Mouse (Mus musculus) Patski (cell line): Measurements from ENCODE around the gene Stx16. TPM values are rescaled to one million over a fixed set of nuclear protein-coding genes. Genes with fewer than 3 reads are reported as not detected.

Experiments used
- ATAC-seq: fragments of 100-300 bp; one replicate; pipeline ENCODE4 v1.8.0; 2021
- CTCF ChIA-PET: fragments of 350-600 bp; sonication (Branson Sonifier 250); formaldehyde crosslinking; loops from one replicate; lab custom pipeline; 2022; ENCODE audit warnings: inconsistent platforms; lab: Charles Lee
- POLR2A ChIA-PET: fragments of 350-600 bp; sonication (Branson Sonifier 250); formaldehyde crosslinking; loops from one replicate; lab custom pipeline; 2022; ENCODE audit warnings: antibody characterized with exemption, inconsistent platforms; lab: Charles Lee
- DNase-seq: peaks from one replicate; pipeline ENCODE4 v3.0.0-alpha.2; 2011; ENCODE audit warnings: low read depth, low spot score
- H3K27me3 ChIP-seq: fragments of 371-371 bp; one replicate; pipeline ENCODE4 v1.5.1; 2021
- CTCF ChIP-seq: fragments of 100-300 bp; IDR thresholded peaks from one replicate; pipeline ENCODE4 v1.5.1; 2021
- in situ Hi-C: fragments of 300-500 bp; cut with MboI; formaldehyde crosslinking; loops from 3 replicates; pipeline ENCODE4 v1.11.1; 2018; ENCODE audit warnings: low pct_unique_long_range_greater_than_20kb, mixed read lengths
- polyA plus RNA-seq: library from polyadenylated mRNA; unstranded; gene quantifications from one replicate; pipeline ENCODE4 v1.2.3, GENCODE M21; 2021

The Stx16 gene
- polyA plus RNA-seq, 1 experiment from 2014 or later = 42.4 TPM

DNA sequence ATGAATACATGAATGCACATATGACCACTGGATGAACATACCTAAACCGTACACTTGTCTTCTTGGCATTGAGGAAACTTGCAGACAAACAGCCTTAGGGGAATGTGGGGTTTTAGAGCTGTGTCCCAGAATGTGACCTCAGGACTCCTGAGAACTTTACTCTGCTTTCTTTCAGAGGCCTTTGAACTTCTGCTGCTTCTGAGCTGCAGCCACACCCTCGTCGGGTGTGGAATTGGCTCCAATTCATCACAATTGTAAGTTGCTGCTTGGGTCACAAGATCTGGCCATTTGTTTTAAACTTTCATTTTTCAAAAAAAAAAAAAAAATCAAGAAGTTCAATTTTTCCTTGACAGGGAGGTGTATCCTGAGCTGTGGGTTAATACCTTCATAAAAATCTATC is 31.3 kb downstream of the Stx16 start:
- ATAC-seq = no peak
- no peak for DNase-seq
- POLR2A ChIA-PET = interaction anchor here (0.6 kb wide), 1 partner anchor 10 kb away, joined by 5 read pairs; no protein-coding TSS in a partner anchor
- no peaks in the 10 kb centered on the region for H3K27me3 ChIP-seq
- CTCF ChIA-PET = interaction anchor here (0.9 kb wide), 1 partner anchor 24 kb away, joined by 3 read pairs; no protein-coding TSS in a partner anchor
- TF ChIP-seq CTCF = no peak
- in situ Hi-C loops = no loop called here

DNA sequence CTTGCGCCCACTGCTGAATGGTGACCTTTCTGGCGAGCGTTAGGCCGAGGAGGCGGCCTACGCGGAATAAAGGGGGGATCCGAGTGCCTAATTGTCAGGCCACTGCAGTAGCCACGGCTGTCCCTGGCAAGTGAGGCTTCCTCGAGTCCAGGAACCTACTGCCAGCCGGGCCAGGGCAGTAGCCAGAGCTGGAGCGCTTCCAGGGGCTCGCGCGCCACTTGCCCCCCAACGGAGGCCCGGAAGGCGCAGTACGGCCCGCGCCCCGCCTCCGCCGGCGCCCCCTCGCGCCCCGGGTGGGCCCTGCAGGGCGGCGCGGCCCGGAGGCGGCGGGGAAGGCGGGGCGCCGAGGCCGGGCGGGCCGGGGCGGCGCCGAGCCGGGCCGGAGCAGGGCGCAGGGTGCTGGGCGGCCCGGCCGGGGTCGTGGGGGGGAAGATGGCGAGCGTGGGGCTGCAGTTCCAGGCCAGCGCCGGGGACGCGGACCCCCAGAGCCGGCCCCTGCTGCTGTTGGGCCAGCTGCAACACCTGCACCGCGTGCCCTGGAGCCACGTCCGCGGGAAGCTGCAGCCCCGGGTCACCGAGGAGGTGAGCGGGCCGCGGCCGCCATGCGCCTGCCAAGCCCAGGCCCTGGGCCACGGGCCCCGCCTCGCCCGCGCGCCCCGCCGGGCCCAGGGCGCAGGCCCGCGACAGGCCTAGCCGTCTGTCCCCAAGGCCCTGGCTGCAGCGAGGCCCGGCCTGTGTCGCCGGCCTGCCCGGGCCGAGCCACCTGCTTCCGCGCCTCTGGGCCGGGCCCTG is 34.1 kb downstream of the Stx16 start, which contains the start of gene Npepl1:
Gene Npepl1 (plus strand): TSS at position 359 of the 792 bp plus-strand sequence.
- ChIA-PET POLR2A (no interaction called here), CTCF (no interaction called here)
- DNase-seq (no peak), ATAC-seq (no peak)
- in situ Hi-C loops = no loop called here
- H3K27me3 ChIP-seq = no peaks in the 10 kb centered on the region
- TF ChIP-seq CTCF = no peak

DNA sequence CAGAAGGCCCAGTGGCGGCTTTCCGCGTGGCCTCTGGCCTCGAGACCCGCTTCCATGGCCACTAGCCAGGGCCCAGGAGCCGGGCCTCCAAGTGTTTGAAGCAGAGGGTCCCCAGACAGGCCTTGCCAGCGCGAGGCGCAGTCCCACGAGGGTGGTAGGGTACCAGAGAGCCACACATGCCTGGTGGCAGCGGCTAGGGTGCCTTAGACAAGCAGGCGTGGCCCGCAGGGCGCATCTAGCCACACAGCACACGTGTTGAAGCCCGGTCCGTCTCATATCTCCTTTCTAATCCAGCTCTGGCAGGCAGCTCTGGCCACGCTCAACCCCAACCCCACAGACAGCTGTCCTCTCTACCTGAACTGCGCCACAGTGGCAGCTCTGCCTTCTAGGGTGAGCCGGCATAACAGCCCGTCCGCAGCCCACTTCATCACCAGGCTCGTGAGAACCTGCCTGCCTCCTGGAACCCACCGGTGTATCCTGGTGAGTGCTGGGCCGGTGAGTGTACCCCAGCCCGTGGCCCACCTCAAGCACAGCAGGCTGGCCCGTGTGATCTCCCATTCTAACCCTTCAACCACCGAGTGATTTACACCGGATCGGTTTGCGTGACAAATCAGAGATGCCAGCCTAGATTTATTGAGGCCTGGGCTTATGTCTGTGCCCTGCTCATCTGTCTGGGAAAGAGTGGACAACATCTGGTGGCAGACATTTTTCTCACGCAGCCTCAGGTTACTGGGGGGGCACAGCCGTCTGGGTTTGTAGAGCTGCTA is 34.9 kb downstream of the Stx16 start:
- ChIA-PET CTCF (no interaction called here), POLR2A (no interaction called here)
- DNase-seq = no peak
- no peaks in the 10 kb centered on the region for H3K27me3 ChIP-seq
- in situ Hi-C loops = no loop called here
- no peak for TF ChIP-seq CTCF
- ATAC-seq = no peak

DNA sequence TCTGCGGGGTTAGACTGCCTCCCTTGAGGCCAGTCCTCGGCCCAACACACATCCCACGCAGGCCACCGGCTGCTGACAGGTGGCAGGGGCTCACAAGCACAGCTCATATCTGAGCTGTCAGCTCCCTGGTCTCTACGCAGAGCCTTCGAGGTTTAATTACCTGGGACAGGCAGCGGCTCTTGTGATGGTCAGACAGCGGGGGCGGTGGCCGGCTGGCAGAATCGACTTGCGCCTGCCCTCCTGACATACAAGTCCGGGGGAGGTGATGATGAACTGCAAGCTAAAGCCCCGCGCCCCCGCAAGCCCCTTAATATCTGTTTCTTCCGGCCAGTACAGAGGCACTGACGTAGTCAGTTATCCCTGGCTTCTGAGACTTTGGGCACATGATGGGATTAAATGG is 36.8 kb downstream of the Stx16 start:
- POLR2A ChIA-PET = no interaction called here
- TF ChIP-seq CTCF = no peak
- H3K27me3 ChIP-seq = no peaks in the 10 kb centered on the region
- in situ Hi-C loops = no loop called here
- DNase-seq (no peak), ATAC-seq (no peak)
- CTCF ChIA-PET = interaction anchor here (2.0 kb wide), 1 partner anchor 11 kb away, joined by 7 read pairs; no protein-coding TSS in a partner anchor

DNA sequence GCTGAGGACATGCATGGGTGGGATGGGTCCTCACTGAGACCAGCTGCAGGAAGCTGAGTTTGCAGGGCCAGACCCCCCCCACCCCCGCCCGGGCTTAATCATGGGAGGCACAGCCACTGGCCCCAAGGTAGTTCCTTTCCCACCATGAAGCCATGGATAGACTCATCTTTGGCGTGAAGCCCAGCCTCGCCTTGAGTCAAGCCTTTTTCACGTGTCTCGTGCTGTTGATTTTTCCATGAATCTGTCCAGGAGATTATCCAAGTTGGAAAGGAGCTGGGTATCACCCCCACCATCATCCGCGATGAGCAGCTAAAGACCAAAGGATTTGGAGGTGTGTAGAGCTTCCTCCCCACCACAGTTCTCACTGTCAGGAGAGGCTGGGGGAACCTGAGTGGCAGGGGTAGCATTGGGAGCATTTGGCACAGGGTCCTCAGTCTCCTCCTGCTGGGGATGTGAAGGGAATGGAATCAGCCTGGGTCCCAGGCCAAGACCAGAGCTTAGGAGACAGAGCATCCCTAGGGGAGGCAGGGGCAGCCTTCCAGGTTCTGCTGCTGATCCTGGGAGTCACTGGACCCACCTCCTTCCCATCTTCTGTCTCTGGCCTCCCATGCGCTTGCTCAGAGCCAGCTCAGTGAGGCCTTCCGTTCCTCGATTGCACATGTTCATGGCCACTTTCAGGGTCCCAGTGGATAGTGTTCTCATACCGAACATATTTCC is 38.2 kb downstream of the Stx16 start:
- CTCF ChIA-PET = interaction anchor here (2.0 kb wide), 1 partner anchor 12 kb away, joined by 7 read pairs; no protein-coding TSS in a partner anchor
- ATAC-seq = no peak
- no peaks in the 10 kb centered on the region for H3K27me3 ChIP-seq
- no peak for TF ChIP-seq CTCF
- POLR2A ChIA-PET = no interaction called here
- in situ Hi-C loops = no loop called here
- DNase-seq = peak; percentile 37

DNA sequence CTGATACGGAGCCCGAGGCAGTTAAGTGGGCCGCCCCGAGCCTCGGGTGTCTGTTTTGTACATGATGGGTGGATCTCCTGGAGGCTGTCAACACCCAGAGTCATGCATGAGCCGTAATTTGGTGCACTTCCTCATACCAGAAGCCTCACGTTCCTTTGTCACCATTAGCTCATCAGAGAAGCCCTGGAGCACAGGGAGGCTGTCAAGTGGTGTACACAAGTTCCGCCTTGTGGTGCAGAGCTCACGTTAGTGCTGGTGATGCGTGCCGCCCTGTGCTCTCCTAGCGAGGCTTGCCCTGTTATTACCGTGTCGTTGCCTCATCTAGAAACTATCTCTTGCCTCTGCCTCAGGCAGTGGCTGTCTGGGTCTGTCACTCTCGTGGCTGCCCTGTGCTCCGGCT is 40.8 kb downstream of the Stx16 start:
- ATAC-seq (peak; percentile 99), DNase-seq (peak; percentile 94)
- in situ Hi-C loops = no loop called here
- H3K27me3 ChIP-seq = no peaks in the 10 kb centered on the region
- ChIA-PET CTCF (no interaction called here), POLR2A (interaction anchor here (0.5 to 0.8 kb wide), 2 partner anchors 42 to 346 kb away, joined by 3 to 4 read pairs; no protein-coding TSS in a partner anchor)
- no peak for TF ChIP-seq CTCF

DNA sequence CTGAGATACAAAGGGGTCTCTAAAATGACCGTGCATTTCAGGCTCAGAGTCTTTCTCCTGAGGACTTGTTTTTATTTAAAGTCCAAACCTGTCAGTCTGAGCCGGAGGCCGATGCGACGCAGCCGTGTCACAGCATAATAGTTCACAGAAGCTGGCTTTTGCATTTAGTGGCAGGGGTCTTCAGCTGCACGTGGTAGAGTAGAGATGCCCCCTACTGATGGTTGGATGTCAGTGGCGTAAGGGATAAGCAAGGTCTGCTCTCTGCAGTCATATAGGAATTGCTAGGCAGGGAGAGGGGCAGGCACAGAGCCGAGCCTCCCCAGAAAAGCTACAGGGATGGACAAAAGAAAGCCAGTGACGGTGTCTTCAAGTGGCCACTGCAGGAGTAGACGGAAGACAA is 42.0 kb downstream of the Stx16 start:
- in situ Hi-C loops = no loop called here
- ATAC-seq = no peak
- DNase-seq = no peak
- no peaks in the 10 kb centered on the region for H3K27me3 ChIP-seq
- POLR2A ChIA-PET = interaction anchor here (0.5 kb wide), 1 partner anchor 103 kb away, joined by 3 read pairs; no protein-coding TSS in a partner anchor
- CTCF ChIA-PET = no interaction called here
- no peak for TF ChIP-seq CTCF

DNA sequence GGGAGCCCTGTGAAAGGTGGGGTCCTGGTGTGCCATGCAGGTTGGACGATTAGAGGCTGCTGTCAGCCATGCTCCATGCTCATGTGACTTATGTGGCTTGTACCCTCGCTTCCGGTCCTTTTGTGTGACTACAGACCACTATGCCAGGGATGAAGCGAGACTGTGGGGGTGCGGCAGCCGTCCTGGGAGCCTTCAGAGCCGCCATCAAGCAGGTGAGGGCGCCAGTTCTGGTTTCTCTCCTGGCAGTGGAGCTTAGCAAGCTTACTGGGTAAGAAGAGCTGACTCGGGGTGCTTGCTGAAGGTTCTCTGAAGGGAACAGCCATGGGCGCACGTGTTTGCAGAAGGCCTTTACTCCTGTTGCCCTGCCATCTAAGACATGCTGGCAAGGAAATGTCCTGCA is 43.2 kb downstream of the Stx16 start:
- POLR2A ChIA-PET = no interaction called here
- no peaks in the 10 kb centered on the region for H3K27me3 ChIP-seq
- TF ChIP-seq CTCF = no peak
- DNase-seq (no peak), ATAC-seq (no peak)
- in situ Hi-C loops = no loop called here
- CTCF ChIA-PET = interaction anchor here (1.2 kb wide), 1 partner anchor 108 kb away, joined by 4 read pairs; no protein-coding TSS in a partner anchor

DNA sequence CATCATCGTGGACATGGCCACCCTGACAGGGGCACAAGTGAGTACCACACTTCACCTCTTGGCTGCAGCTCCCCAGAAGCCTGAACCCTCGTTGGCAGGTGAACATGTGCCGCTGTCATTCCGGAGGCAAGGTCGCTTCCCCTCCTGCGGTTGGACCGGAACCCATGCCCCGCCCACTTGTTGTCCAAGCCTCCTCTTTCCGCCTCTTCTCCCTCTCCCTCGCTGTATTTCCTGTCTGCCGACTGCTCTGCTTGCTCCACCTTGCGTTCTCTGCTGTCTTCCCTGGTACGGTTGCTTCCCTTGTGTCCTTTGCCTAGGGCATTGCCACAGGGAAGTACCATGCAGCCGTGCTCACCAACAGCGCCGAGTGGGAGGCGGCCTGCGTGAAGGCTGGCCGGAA is 44.5 kb downstream of the Stx16 start:
- in situ Hi-C loops = no loop called here
- H3K27me3 ChIP-seq = no peaks in the 10 kb centered on the region
- CTCF ChIA-PET = no interaction called here
- POLR2A ChIA-PET = no interaction called here
- ATAC-seq (no peak), DNase-seq (no peak)
- no peak for TF ChIP-seq CTCF

DNA sequence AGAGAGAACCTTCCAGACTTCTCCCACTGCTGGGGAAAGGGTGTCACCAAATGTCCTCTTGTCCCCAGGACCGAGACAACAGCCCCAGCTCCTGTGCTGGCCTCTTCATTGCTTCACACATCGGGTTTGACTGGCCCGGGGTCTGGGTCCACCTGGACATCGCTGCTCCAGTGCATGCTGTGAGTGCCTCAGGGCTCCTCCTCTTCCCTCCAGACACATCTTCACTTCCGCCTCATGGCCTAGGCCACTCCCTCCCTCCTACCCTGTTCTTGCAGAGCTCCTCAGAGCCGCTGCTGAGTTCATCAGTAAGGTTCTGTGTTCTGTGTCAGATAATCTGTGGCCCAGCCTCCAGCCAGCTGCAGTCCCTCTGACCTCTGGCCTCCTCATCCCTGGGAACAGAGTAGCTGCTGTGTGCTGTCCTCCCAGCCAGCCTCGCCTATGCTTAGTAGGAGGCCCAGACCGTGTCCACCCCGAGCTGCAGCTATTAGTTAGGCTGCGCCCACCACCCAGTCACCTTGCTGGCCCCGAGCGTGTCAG is 45.4 kb downstream of the Stx16 start:
- CTCF ChIA-PET = interaction anchor here (0.5 to 0.9 kb wide), 2 partner anchors 22 to 295 kb away, joined by 3 read pairs; no protein-coding TSS in a partner anchor
- POLR2A ChIA-PET = no interaction called here
- DNase-seq (no peak), ATAC-seq (no peak)
- in situ Hi-C loops = no loop called here
- H3K27me3 ChIP-seq = no peaks in the 10 kb centered on the region
- TF ChIP-seq CTCF = no peak
